Mouse (Mus musculus) bone marrow macrophage, adult 2 months (primary cell): ENCODE results near the gene Bag2.

Experiments used
- CTCF ChIP-seq: IDR thresholded peaks from 2 replicates; pipeline ENCODE4 v1.5.1; 2012; ENCODE audit warnings: low read depth, mild to moderate bottlenecking, low read length, moderate library complexity
- POLR2A ChIP-seq: IDR thresholded peaks from 2 replicates; pipeline ENCODE4 v1.6.1; 2012; ENCODE audit warnings: mild to moderate bottlenecking, low read depth, low read length, borderline replicate concordance

- no peak for TF ChIP-seq POLR2A
- no peak for TF ChIP-seq CTCF
Observed at GRCm38 (mm10) chr1:33788493-33788892, 30.9 kb upstream of the Bag2 start.
